Mouse (Mus musculus) liver, embryonic 14.5 days (tissue): ENCODE measurements around the gene Senp2. TPM values are rescaled to one million over a fixed set of nuclear protein-coding genes. Genes with fewer than 3 reads are reported as not detected.
A peak's percentile ranks its signal among the peaks of the same experiment; 100 is the strongest.

ENCODE experiments used
- ATAC-seq: fragments of 200-750 bp; cut with Nextera tagmentation; 2 replicates; pipeline ENCODE4 v1.8.0; 2017; ENCODE audit warnings: moderate number of reproducible peaks, mild to moderate bottlenecking, moderate library complexity; ENCODE audit not compliant: insufficient read depth
- DNase-seq, 3 experiments: peaks; one replicate each; pipeline ENCODE4 v3.0.0-alpha.2; 2012 to 2013; ENCODE audit warnings: low read depth in 3 of 3, low spot score in 3 of 3
- H3K27ac ChIP-seq: fragments of 300-500 bp; sonication (generic); 2 replicates; pipeline ENCODE4 v1.5.1; 2014; ENCODE audit warnings: moderate library complexity, mild to moderate bottlenecking, control low read depth, inconsistent platforms
- H3K27me3 ChIP-seq: fragments of 300-500 bp; sonication (generic); 2 replicates; pipeline ENCODE4 v1.6.1; 2014; ENCODE audit warnings: mild to moderate bottlenecking, low read length, moderate library complexity; ENCODE audit not compliant: control insufficient read depth, insufficient read depth
- H3K36me3 ChIP-seq: fragments of 300-500 bp; sonication (generic); replicated peaks from 2 replicates; pipeline ENCODE4 v1.6.1; 2014; ENCODE audit warnings: low read depth; ENCODE audit not compliant: control insufficient read depth, insufficient read depth
- H3K4me1 ChIP-seq, 2 experiments: fragments of 200-500 bp in 1 of 2; fragments of 300-500 bp in 1 of 2; sonication (generic) in 1 of 2; replicated peaks; 2 replicates each; pipeline ENCODE4 v1.6.1; 2012 to 2014; ENCODE audit warnings: antibody characterized with exemption in 1 of 2, inconsistent platforms in 1 of 2, low read length in 1 of 2; ENCODE audit not compliant: control insufficient read depth in 2 of 2, insufficient read depth in 2 of 2
- H3K4me2 ChIP-seq: fragments of 300-500 bp; sonication (generic); 2 replicates; pipeline ENCODE4 v1.6.1; 2014; ENCODE audit warnings: low read depth, mild to moderate bottlenecking, control low read depth, moderate library complexity
- H3K4me3 ChIP-seq, 2 experiments: fragments of 200-500 bp in 1 of 2; fragments of 300-500 bp in 1 of 2; sonication (generic) in 1 of 2; 2 replicates each; pipeline ENCODE4 v1.5.1; 2012 to 2014; ENCODE audit warnings: low read depth in 2 of 2, low read length in 2 of 2, mild to moderate bottlenecking in 2 of 2, control low read depth in 1 of 2, inconsistent platforms in 1 of 2, moderate library complexity in 1 of 2; ENCODE audit not compliant: insufficient read depth in 1 of 2
- H3K9ac ChIP-seq: fragments of 300-500 bp; sonication (generic); replicated peaks from 2 replicates; pipeline ENCODE4 v1.6.1; 2014; ENCODE audit warnings: mild to moderate bottlenecking, control low read depth, moderate library complexity
- H3K9me3 ChIP-seq: fragments of 300-500 bp; sonication (generic); 2 replicates; pipeline ENCODE4 v1.6.1; 2016; ENCODE audit warnings: low read length, mixed read lengths; ENCODE audit not compliant: control insufficient read depth
- CTCF ChIP-seq: IDR thresholded peaks from 2 replicates; pipeline ENCODE4 v1.5.1; 2016; ENCODE audit warnings: antibody characterized with exemption, low read depth, control low read depth
- EP300 ChIP-seq: IDR thresholded peaks from 2 replicates; pipeline ENCODE4 v1.6.1; 2016; ENCODE audit warnings: antibody characterized with exemption, low read depth
- WGBS: fragments of 180-500 bp; shearing (Covaris S2); extraction: QIAGEN DNeasy Blood & Tissue Kit; methylation state at CpG from one replicate; pipeline ENCODE4 v1.1.7; 2014; ENCODE audit not compliant: insufficient replicate concordance; 5-methylcytosine and 5-hydroxymethylcytosine counted together
- polyA plus RNA-seq, 2 experiments: library from polyadenylated mRNA; depleted of rRNA in 1 of 2; stranded (reverse) in 1 of 2; unstranded in 1 of 2; fragments of >200 nt; fragmentation: Nextera tagmentation in 1 of 2; extraction: Ambion mirVana in 1 of 2; gene quantifications; 2 replicates each; pipeline versions ENCODE4 v1.2.1 to v1.2.3; 2012 to 2014

Senp2 gene
- polyA plus RNA-seq, 2 experiments = 20.0 to 37.2 TPM

- H3K9ac ChIP-seq = no peak overlapping the region
- H3K9me3 ChIP-seq = no peaks in the 10 kb centered on the region
- TF ChIP-seq EP300 = no peak
- TF ChIP-seq CTCF = no peak
- peaks cover 16 to 17% of the 10 kb centered on the region in 2 experiments for H3K4me1 ChIP-seq
- no peak for ATAC-seq
- H3K4me3 ChIP-seq = no peak overlapping the region
- 66% methylated on average over 3 of the region's 3 CpGs for WGBS
- no peaks in the 10 kb centered on the region; the same call in 1 of the 2 replicates for H3K27me3 ChIP-seq
- H3K27ac ChIP-seq = no peak overlapping the region
- H3K4me2 ChIP-seq = no peak overlapping the region
- H3K36me3 ChIP-seq = no peaks in the 10 kb centered on the region
- no peak for DNase-seq
Measured at GRCm38 (mm10) chr16:22001606-22002005, 7.7 kb upstream of the Senp2 start.

GRCm38 (mm10) chr16:22009596-22009995 is 312 bp downstream of the Senp2 start:
- H3K4me3 ChIP-seq = peak overlapping the region; percentile 95 to 99
- peak overlapping the region; percentile 98 for H3K9ac ChIP-seq
- peak in 2 of 3 experiments; percentile 34 to 49 for DNase-seq
- H3K27ac ChIP-seq = peak overlapping the region; percentile 86
- WGBS = under 1% methylated on average over 49 of the region's 51 CpGs
- H3K36me3 ChIP-seq = peaks cover 9% of the 10 kb centered on the region; the same call in 1 of the 2 replicates
- no peak; the same call in 1 of the 2 replicates for TF ChIP-seq CTCF
- no peak for TF ChIP-seq EP300
- H3K9me3 ChIP-seq = no peaks in the 10 kb centered on the region
- H3K4me1 ChIP-seq = peaks cover 8 to 19% of the 10 kb centered on the region in 2 experiments
- peak overlapping the region; percentile 90 for H3K4me2 ChIP-seq
- no peaks in the 10 kb centered on the region for H3K27me3 ChIP-seq
- ATAC-seq = peak; percentile 76

- no peak for TF ChIP-seq CTCF
- TF ChIP-seq EP300 = no peak
- DNase-seq = no peak
- 72% methylated on average over 1 of the region's 1 CpGs for WGBS
- H3K27ac ChIP-seq = no peak overlapping the region
- peaks cover 54% of the 10 kb centered on the region for H3K36me3 ChIP-seq
- H3K4me3 ChIP-seq = no peak overlapping the region
- H3K27me3 ChIP-seq = no peaks in the 10 kb centered on the region
- no peaks in the 10 kb centered on the region for H3K9me3 ChIP-seq
- no peak overlapping the region for H3K4me2 ChIP-seq
- H3K9ac ChIP-seq = no peak overlapping the region
- no peak for ATAC-seq
- peaks cover 8 to 10% of the 10 kb centered on the region in 2 experiments for H3K4me1 ChIP-seq
Measured at GRCm38 (mm10) chr16:22015569-22015968, 6.3 kb downstream of the Senp2 start.

- no peak overlapping the region for H3K4me3 ChIP-seq
- DNase-seq (no peak), ATAC-seq (no peak)
- H3K9me3 ChIP-seq = no peaks in the 10 kb centered on the region; the same call in 1 of the 2 replicates
- H3K9ac ChIP-seq = no peak overlapping the region
- H3K4me1 ChIP-seq = no peaks in the 10 kb centered on the region
- TF ChIP-seq CTCF (peak; percentile 71), EP300 (no peak)
- H3K36me3 ChIP-seq = peaks cover 71% of the 10 kb centered on the region
- no peaks in the 10 kb centered on the region for H3K27me3 ChIP-seq
- H3K4me2 ChIP-seq = no peak overlapping the region
- H3K27ac ChIP-seq = no peak overlapping the region
- WGBS = 91% methylated on average over 2 of the region's 2 CpGs
Measured at GRCm38 (mm10) chr16:22022122-22022521, 12.8 kb downstream of the Senp2 start.

GRCm38 (mm10) chr16:22027474-22027873 is 18.2 kb downstream of the Senp2 start:
- H3K27ac ChIP-seq = no peak overlapping the region
- no peak overlapping the region for H3K4me2 ChIP-seq
- TF ChIP-seq EP300 = no peak
- TF ChIP-seq CTCF = no peak
- no peak overlapping the region for H3K9ac ChIP-seq
- 82% methylated on average over 5 of the region's 5 CpGs for WGBS
- no peaks in the 10 kb centered on the region for H3K27me3 ChIP-seq
- DNase-seq = no peak
- no peaks in the 10 kb centered on the region for H3K9me3 ChIP-seq
- no peak for ATAC-seq
- no peaks in the 10 kb centered on the region for H3K4me1 ChIP-seq
- no peak overlapping the region for H3K4me3 ChIP-seq
- H3K36me3 ChIP-seq = peaks cover 72% of the 10 kb centered on the region
